Mouse (Mus musculus) CH12.LX (cell line): ENCODE measurements at regions not wholly inside any gene's neighbourhood (a gene's known extent, or its start where the extent isn't known, plus 50 kb on each side); places are given as distances from the start of the nearest gene placed in this dataset.

Experiments
- HCFC1 ChIP-seq: IDR thresholded peaks from 2 replicates; pipeline ENCODE4 v1.6.1; 2012; ENCODE audit warnings: low read depth, mild to moderate bottlenecking, inconsistent platforms, low read length, improper control_type of control experiment
- MXI1 ChIP-seq: IDR thresholded peaks from 2 replicates; pipeline ENCODE4 v1.6.1; 2011; ENCODE audit warnings: mild to moderate bottlenecking, low read depth, low read length, improper control_type of control experiment
- POLR2A ChIP-seq: IDR thresholded peaks from 2 replicates; pipeline ENCODE4 v1.6.1; 2011; ENCODE audit warnings: low read depth, mild to moderate bottlenecking, improper control_type of control experiment, low read length

GRCm38 (mm10) chr7:74734941-74735340 lies 180.4 kb upstream of the Slco3a1 start:
- no peak for TF ChIP-seq POLR2A
- no peak for TF ChIP-seq HCFC1
- no peak for TF ChIP-seq MXI1
